Mouse (Mus musculus) retina, embryonic 14.5 days (tissue): ENCODE measurements around the gene Abcb4.
"Not testable (repeated sequence)": the region's sequence is repeated elsewhere in the genome, so short reads cannot be mapped to it uniquely, and the experiment has no call there.

ENCODE experiments used
- DNase-seq: peaks from one replicate; pipeline ENCODE4 v3.0.0-alpha.2; 2015; ENCODE audit warnings: low spot score

The Abcb4 gene

GRCm38 (mm10) chr5:8893300-8894103 lies at the start of gene Abcb4:
Abcb4 (plus strand) TSS chr5:8893717.
- DNase-seq, result peak; percentile 79

GRCm38 (mm10) chr5:8848607-8849575 lies 44.6 kb upstream of the Abcb4 start:
- DNase-seq, result not testable (repeated sequence)

DNA sequence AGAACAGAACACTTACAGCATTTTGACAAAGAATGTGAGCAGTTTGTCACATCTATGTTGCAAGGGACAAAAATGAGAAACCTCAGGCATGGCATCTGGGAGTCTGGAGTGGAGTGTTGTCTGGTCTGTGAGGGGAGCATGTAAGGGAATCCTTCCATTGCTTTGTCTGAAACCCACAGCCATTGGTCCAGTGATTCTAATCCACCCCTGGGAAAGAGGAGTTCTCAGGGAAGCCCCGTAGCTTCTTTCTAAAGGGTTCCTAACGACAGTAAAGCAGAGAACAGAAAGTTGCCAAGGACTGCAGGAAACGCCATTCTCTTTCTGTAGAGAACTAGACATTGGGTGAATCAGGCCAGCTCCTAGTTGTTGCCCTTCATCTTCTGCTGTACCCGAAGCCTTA lies 42.7 kb upstream of the Abcb4 start:
- no peak for DNase-seq

- no peak for DNase-seq
Observed at GRCm38 (mm10) chr5:8857201-8857600, 36.3 kb upstream of the Abcb4 start.

DNA sequence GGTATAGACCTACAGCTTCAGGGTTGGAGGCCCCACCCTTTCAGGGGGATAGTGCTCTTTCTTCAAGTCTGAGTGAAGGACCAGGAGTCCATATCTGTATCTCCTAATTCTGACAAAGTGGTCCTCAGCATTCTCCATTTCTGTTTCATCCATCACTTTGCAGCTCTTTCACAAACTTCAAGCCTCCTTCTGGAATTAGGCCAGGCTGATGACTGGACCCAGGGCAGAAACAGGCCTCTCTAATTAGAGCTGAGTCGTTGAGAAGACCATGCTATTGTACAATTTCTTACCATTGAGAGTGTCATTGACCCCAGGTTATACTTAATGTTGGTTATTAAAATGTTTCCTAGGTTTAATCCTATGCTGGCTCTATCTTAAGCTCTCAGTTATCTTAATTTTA lies 31.7 kb upstream of the Abcb4 start:
- DNase-seq, result no peak

DNA sequence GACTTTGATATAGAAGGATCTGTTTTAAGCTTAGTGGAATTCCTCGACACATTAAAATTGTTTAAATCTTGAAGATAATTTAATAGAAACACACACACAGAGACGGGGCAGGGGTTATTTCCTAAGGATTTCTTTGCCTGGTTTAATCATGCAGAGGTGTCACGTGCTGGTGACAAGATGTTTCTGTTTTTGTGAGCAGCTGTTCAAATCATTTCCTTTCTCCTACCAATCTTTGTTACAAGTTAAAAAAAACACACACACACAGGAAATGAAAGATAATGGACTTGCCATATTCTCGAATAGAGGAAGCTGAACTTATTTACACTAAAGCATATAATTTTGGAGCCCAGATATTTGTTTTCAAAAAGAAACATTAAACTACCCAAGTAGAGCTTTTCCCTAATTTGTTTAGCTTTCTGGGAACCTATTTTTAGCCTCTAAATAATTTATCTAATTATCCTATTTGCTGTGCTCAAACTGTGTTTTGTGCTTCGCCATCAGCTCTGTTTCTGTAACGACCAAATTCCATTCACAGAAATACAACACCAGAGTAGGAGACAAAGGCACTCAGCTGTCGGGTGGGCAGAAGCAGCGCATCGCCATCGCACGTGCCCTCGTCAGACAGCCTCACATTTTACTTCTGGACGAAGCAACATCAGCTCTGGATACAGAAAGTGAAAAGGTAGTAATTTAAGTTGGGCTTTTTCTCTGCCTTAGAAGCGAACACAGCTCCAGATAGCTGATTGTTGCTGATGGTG lies 29.8 kb upstream of the Abcb4 start:
- DNase-seq, result no peak

GRCm38 (mm10) chr5:8865630-8866029 lies 27.9 kb upstream of the Abcb4 start:
- not testable (repeated sequence) for DNase-seq

DNA sequence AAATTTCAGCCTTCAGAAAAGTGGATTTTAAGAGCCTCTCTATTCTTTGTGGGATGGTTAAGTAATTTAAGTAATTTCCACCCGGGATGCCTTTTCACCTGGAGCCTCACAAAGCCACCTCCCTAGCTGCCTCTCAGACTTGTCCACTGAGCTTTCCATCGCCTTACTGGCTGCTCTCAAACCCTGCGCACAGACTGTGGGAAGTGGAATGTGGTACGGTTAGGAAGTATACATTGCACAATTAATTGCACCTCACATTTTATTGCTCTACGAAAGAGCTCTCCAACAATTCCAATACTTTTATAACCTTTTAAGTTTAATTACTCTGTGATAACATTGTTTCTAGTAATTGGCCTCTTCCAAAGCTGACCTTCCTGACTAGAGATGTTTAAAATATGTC lies 27.2 kb upstream of the Abcb4 start:
- DNase-seq, result no peak

DNA sequence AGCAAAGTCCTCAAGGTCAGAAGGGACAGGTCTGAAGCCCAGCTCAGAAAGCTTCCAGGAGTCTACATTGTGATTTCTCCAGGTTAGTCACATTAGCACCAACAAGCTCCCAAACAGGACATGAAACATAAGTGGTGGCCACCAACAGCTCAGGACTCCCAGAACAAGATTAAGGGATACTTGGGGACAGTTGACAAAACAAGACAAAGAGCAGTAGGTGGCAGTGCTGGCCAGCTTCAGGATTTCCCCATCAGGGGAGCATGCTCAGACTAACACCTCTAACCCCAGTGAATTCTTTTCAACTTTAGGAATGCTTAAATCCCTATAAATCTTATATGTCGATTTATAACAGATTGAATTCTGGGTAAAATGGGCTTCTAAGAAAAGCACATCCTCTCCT lies 25.5 kb upstream of the Abcb4 start:
- peak; percentile 65 for DNase-seq

DNA sequence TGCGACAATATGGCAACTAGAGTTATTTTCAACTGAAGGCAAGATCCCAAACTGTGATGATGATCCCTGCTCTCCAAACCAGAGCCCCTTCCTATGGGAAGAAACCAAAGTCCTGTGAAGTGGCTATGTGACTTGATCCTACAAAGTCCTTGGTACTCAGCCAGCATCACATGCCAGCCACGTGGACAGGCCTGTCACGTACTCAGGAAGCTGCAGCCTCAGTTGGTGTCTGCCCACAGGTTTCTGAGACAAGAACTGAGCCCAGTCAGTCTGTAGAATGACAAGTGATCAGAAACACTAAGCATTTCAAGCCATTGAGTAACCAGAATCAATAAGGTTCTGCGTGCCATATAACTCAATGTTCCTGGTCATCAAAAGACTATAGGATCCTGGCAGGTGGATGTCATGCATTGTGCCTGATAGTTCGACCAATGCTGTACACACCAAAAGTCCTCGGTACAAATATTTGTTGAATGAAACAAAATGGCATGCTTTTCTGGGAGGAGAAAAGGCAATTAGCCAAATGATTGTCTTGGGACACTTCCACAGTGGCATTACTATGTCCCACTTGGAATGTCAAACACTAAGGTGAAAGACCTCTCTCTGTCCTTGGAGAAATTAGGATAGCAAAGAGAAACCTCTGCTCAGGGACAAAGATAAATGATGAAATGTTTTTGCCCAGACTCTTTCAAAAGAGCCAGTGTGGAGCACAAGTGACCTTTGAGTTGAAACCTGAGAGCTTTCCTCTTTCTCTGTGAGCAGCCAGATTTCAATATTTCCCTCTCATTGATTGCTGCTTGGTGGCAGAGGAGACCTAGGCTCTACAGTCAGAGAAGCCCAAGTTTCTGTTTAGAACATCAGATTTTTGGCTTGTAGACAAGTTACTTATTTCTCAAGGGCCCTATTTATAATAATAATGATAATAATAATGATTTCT lies 20.3 kb upstream of the Abcb4 start:
- DNase-seq, result no peak

- no peak for DNase-seq
Observed at GRCm38 (mm10) chr5:8877086-8877485, 16.4 kb upstream of the Abcb4 start.

DNA sequence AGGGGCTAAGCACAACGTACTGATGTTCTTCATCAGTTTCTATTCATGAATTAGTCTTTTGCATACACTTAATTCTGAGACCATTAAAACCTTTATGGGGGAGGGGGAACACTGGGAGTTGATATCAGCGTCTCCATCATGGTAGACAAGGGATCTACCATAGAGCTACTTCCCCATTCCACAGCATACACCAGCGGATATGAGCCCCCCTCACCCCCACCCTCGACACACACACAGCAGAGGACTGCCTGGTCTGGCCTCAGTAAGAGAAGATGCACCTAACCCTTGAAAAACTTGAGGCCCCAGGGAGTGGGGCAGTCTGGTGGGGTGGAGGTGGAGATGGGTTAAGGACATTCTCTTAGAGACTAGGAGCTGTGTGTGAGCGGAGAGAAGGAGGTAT lies 15.7 kb upstream of the Abcb4 start:
- DNase-seq, result no peak

- no peak for DNase-seq
Observed at GRCm38 (mm10) chr5:8885837-8886236, 7.7 kb upstream of the Abcb4 start.

DNA sequence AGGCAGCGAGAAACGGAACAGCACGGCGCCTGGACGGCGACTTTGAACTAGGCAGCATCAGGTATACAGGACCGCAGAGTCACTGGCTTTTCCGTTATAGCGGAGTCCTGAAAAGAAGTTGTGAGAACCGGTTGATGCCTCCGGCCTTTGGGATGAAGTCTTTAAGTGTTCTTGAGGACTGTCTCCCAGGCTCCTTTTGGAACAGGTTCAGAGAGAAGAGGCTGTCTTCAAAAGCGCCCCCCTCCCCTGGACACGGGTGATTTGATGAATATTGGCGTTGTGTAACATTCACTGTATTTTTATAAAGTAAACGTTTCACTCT lies 548 bp downstream of the Abcb4 start:
- no peak for DNase-seq

DNA sequence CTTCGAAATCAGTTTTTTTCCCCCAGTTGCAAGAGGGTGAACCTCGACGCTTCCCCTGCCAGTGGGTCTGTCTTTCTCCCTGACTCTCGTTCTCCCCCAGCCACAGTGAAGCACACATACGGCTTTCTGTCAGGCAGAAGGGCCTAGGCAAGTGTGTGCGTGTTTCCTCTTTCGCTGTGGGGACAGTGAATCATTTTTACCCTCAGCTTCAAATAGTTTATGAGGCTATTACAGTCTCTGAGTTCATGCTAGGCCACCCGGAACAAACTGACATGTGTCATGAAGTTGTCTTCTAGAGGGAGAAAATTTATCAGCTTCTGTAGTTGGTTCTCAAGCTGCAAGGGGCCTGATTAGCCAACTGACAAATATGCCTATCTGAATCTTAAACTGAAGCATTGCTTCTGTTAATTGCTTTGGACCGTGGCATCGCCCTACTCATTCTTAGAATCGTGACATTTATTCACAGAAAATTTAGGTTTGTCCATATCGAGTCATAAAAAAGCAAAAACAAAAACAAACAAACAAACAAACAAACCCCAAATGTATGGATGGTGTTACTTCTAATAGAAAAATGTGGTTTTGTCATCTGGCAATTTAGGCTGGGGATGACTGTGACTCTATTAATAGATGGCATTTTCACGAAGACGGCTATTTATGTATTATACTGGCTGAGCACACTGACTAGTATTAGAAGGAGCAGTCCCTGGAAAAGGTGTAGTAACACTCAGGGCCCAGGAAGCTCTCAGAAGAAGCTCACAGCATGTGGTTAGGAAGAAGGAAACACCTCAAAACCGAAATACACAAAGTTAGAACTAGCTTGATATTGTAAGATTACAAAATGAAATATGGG lies 1.3 kb downstream of the Abcb4 start:
- peak; percentile 3 for DNase-seq

DNA sequence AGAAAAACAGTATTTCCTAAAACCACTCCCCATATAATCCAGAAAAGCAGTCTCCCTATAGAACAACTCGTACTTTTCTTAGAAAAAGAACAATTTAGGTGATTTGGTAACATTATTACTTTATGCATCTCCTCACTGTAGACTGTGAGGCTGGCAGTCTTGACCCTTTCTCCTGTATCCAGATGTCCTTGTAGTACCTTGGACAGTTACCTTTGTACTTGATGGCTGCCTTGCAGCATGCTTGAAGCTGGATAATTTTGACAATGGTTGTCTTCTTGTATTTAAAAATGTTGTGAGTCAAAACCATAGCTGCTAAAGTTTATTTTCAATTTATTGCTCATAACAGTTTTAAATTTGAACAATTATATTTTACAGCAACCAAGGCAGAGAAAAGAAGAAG lies 2.7 kb downstream of the Abcb4 start:
- DNase-seq, result peak; percentile 11

GRCm38 (mm10) chr5:8898246-8898645 lies 4.7 kb downstream of the Abcb4 start:
- DNase-seq, result no peak

DNA sequence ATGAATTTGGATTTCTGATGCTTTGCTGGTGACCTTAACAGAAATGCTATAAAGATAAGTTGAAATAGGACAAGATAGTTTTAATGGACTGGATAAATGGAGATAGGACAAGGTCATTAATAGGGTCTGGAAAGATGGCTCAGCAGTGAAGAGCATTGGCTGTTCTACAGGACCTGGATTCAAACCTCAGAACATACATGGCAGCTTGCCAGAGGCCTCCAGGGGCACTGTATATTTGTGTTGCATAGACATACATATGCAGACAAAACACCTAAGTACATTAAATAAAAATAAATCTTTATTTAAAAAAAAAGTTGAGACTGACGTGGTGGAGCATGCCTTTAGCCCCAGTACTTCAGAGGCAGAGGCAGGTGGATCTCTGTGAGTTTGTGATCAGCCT lies 7.5 kb downstream of the Abcb4 start:
- DNase-seq, result no peak

GRCm38 (mm10) chr5:8902141-8902817 lies 8.8 kb downstream of the Abcb4 start:
- DNase-seq, result no peak

DNA sequence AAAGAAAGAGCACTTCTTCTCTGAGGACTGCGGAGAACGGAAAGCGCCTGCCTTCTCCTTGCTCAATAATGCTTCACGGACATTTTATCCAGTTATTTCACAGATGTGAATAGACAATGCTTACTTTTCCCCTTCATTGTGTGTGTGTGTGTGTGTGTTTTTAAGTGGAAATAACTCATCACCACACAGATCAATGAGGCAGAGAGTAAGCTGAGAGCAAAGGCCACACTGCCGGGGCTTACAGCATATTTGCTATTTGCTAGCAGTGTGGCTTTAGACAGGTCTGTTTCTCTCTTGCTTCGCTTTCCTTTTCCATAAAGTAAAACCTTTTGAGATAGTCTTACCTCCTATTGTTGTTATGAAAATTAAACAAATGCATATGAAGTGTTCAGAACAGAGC lies 11.0 kb downstream of the Abcb4 start:
- no peak for DNase-seq
